Mouse (Mus musculus) left cerebral cortex, postnatal 4 days (tissue): Measurements from ENCODE around the gene Olfr1234. TPM values are rescaled to one million over a fixed set of nuclear protein-coding genes. Genes with fewer than 3 reads are reported as not detected.

ENCODE experiments used
- DNase-seq: peaks from one replicate; pipeline ENCODE4 v3.0.0-alpha.2; 2022
- intact Hi-C: fragments of 180-260 bp; cut with DNase I; formaldehyde crosslinking; loops from one replicate; pipeline ENCODE4 v1.15.1; 2025
- total RNA-seq, 2 experiments: library from RNA; stranded (reverse); gene quantifications; 2 replicates each; pipeline ENCODE4 v1.2.3; 2021

The Olfr1234 gene
- total RNA-seq, result not detected

- intact Hi-C loops, result no loop called here
- no peak for DNase-seq
Observed at GRCm38 (mm10) chr2:89364765-89365164, at the start of gene Olfr1234. Gene Olfr1234, minus strand, starts transcription at chr2:89364865.

- no peak for DNase-seq
- intact Hi-C loops, result no loop called here
Observed at GRCm38 (mm10) chr2:89409576-89409975, 44.9 kb upstream of the Olfr1234 start, which contains the start of gene Olfr1238. Gene Olfr1238, minus strand, starts transcription at chr2:89409676.

GRCm38 (mm10) chr2:89400882-89401281 is 36.2 kb upstream of the Olfr1234 start:
- intact Hi-C loops, result no loop called here

GRCm38 (mm10) chr2:89342298-89342697 is 22.4 kb downstream of the Olfr1234 start, which contains the start of gene Olfr1233:
Gene Olfr1233, minus strand, starts transcription at chr2:89342398.
- DNase-seq, result no peak
- intact Hi-C loops, result no loop called here

More at GRCm38 (mm10) chr2:89400882-89401281, 36.2 kb upstream of the Olfr1234 start:
- DNase-seq, result no peak

- intact Hi-C loops, result no loop called here
- no peak for DNase-seq
Observed at GRCm38 (mm10) chr2:89329575-89329974, 35.1 kb downstream of the Olfr1234 start, which contains the start of gene Olfr1232. Gene Olfr1232, minus strand, starts transcription at chr2:89329675.

Other genes starting within 250 kb of the Olfr1234 start
- gene Olfr1221, start 247.6 kb downstream of the Olfr1234 start, total RNA-seq, result not detected
- not detected for gene Olfr1222, start 231.8 kb downstream of the Olfr1234 start, total RNA-seq
- gene Olfr1223, start 213.3 kb downstream of the Olfr1234 start, total RNA-seq, result not detected
- gene Olfr1224-ps1, start 200.8 kb downstream of the Olfr1234 start, total RNA-seq, result not detected
- not detected for gene Olfr1225, start 190.2 kb downstream of the Olfr1234 start, total RNA-seq
- not detected for gene Olfr1226, start 164.8 kb downstream of the Olfr1234 start, total RNA-seq
- gene Olfr1228, start 110.8 kb downstream of the Olfr1234 start, total RNA-seq, result not detected
- gene Olfr1229, start 76.9 kb downstream of the Olfr1234 start, total RNA-seq, result not detected
- not detected for gene Olfr1230, start 67.6 kb downstream of the Olfr1234 start, total RNA-seq
- gene Olfr1231, start 57.8 kb downstream of the Olfr1234 start, total RNA-seq, result not detected
- not detected for gene Olfr1232, start 35.2 kb downstream of the Olfr1234 start, total RNA-seq
- gene Olfr1233, start 22.5 kb downstream of the Olfr1234 start, total RNA-seq, result not detected
- gene Olfr1238, start 44.8 kb upstream of the Olfr1234 start, total RNA-seq, result not detected
- not detected for gene Olfr1239, start 55.5 kb upstream of the Olfr1234 start, total RNA-seq
- not detected for gene Olfr1240, start 78.1 kb upstream of the Olfr1234 start, total RNA-seq
- not detected for gene Olfr1241, start 122.3 kb upstream of the Olfr1234 start, total RNA-seq
- not detected for gene Olfr1242, start 133.5 kb upstream of the Olfr1234 start, total RNA-seq
- gene Olfr1243, start 166.6 kb upstream of the Olfr1234 start, total RNA-seq, result not detected
- not detected for gene Olfr1245, start 213.6 kb upstream of the Olfr1234 start, total RNA-seq
- gene Olfr1246, start 228.3 kb upstream of the Olfr1234 start, total RNA-seq, result not detected
- gene Olfr1247, start 249.3 kb upstream of the Olfr1234 start, total RNA-seq, result under 1 TPM; 0.10 to 0.12 TPM